Mouse (Mus musculus) retina, postnatal 1 day (tissue): ENCODE measurements at regions not wholly inside any gene's neighbourhood (a gene's known extent, or its start where the extent isn't known, plus 50 kb on each side); places are given as distances from the start of the nearest gene placed in this dataset.
"Not testable (repeated sequence)": the region's sequence is repeated elsewhere in the genome, so short reads cannot be mapped to it uniquely, and the experiment has no call there.

Experiments
- DNase-seq: peaks from one replicate; pipeline ENCODE4 v3.0.0-alpha.2; 2012

DNA sequence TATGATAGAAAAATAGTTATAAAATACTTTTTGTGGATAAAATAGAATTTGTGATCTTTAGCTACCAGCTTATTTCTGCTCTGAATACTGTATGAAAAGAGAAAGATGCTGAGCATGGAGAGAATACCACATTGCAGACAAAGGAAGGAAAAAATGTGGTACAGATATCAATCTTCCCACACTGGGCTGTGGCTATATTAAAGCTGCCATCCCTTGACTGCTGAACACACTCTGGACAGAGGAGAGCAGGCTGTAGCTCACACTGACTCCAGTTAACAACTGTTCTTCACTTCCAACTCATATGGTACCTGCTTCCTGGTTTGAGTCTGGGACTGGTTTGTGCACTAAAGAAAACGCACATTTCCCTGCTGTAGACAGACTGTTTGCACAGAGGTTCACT, 76.7 kb upstream of the Try4 start:
- no peak for DNase-seq

DNA sequence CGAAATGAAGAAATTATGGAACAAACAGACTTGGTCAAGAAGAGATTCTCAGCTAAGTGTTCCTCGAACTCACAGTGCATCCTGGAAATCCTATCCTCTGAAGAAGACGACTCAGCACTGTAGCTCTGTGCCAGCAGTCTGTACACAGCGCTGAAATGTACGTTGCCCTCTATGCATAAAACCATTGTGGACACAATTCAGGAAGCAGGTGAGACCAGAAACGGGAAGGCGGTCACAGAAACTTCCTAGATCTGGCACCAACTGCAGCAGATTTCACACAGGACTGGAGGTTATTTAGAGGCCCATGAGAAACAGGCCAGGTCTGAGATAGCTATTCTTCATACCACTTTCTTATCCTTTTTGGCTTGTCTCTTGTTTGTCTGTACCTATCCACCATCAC, 83.7 kb upstream of the Try4 start:
- DNase-seq, result no peak

DNA sequence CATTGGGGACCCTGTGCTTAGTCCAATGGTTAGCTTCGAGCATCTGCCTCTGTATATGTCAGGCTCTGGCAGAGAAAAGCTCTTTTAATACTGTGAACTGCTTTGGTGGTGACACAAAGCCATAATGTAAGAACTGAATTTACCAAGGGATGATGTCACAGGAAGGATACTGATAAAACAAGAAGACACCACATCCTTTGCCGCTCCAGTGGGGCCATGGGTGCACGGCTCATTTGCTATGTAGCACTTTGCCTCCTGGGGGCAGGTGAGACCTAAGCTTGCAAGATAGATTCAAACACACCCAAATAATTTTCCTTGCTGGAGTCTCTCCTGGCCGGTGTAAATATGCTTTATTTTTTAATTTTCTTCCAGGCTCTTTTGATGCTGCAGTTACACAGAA, 86.2 kb upstream of the Try4 start:
- DNase-seq, result no peak

DNA sequence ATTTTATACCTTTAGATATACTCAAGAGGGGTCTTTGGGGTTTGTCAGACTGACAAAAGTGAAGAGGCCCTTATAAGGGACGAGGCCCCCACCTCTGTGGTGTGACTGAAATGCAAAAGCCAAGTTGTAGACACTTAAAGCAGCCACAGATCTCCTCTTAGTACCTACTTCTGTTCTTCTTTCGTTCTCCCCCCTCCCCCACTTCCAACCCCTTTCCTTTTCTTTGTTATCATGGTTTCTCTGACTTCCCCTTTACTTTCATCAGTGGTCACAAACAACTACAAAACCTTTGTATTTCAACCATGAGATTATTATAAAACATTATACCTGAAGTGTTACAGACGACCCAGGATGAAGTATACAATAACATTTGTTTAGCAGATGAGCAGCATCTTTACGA, 96.2 kb upstream of the Try4 start:
- no peak for DNase-seq

DNA sequence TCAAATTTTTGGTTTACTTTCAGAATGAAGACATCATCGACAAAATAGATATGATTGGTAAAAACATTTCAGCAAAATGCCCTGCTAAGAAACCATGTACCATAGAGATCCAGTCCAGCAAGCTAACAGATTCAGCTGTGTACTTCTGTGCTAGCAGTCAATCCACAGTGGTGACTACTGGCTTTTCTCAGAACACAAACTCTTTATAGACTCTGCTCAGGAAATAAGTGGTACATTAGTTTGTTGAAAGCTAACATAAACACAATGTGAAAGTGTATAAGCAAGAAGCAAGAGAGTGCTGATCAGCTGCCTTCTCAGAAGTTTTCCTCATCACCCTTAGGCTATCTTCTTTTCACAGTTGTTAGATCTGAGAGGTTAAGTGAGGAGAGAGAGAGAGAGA, 99.2 kb upstream of the Try4 start:
- DNase-seq, result no peak

- no peak for DNase-seq
Measured at GRCm38 (mm10) chr6:41202302-41202701, 99.8 kb upstream of the Try4 start.

- DNase-seq, result peak; percentile 13
Measured at GRCm38 (mm10) chr6:41194464-41194863, 107.6 kb upstream of the Try4 start.

GRCm38 (mm10) chr6:41191734-41192326, 110.2 kb upstream of the Try4 start:
- no peak for DNase-seq

- no peak for DNase-seq
Measured at GRCm38 (mm10) chr6:41188910-41189309, 113.2 kb upstream of the Try4 start.

GRCm38 (mm10) chr6:41187966-41188365, 114.1 kb upstream of the Try4 start:
- DNase-seq, result no peak

- no peak for DNase-seq
Measured at GRCm38 (mm10) chr6:41178896-41179295, 123.2 kb upstream of the Try4 start.

- DNase-seq, result no peak
Measured at GRCm38 (mm10) chr6:41178019-41178418, 124.0 kb upstream of the Try4 start.

GRCm38 (mm10) chr6:41177152-41177551, 124.9 kb upstream of the Try4 start:
- no peak for DNase-seq

- DNase-seq, result no peak
Measured at GRCm38 (mm10) chr6:41176034-41176433, 126.0 kb upstream of the Try4 start.

- DNase-seq, result no peak
Measured at GRCm38 (mm10) chr6:41163491-41163890, 128.2 kb upstream of the 2210010C04Rik start.

GRCm38 (mm10) chr6:41161693-41162092, 126.4 kb upstream of the 2210010C04Rik start:
- DNase-seq, result no peak

DNA sequence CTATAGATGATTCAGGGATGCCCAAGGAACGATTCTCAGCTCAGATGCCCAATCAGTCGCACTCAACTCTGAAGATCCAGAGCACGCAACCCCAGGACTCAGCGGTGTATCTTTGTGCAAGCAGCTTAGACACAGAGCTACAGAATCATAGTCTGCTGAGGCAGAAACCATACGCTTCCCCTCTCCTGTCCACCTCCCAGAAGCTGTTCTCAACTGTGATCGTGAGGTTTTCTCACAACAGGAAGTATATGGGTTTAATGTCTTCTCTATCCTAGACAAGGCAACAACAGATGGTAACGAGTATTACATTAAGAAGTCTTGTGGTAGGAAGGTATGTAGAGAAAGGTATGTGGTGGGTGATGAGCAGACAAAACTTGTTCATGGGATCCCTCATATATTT, 116.8 kb upstream of the 2210010C04Rik start:
- no peak for DNase-seq

- DNase-seq, result no peak
Measured at GRCm38 (mm10) chr6:41151542-41151941, 116.2 kb upstream of the 2210010C04Rik start.

DNA sequence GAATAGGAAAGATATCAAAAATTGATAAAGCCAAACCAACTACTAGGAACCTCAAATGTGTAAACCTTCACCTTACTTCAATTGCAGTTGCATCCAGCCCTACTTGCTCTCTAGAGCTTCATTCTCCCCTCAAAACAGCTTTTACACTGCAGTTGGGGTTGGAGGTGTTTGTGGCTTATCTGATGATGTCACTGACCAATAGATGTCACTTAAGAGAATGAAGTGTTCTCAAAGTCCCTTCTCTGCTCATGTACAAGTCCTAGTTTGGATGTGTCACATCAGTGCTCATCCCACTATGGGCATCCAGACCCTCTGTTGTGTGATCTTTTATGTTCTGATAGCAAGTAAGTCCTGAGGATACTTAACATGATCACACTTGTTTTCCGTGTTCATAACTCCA, 105.6 kb upstream of the 2210010C04Rik start:
- no peak for DNase-seq

DNA sequence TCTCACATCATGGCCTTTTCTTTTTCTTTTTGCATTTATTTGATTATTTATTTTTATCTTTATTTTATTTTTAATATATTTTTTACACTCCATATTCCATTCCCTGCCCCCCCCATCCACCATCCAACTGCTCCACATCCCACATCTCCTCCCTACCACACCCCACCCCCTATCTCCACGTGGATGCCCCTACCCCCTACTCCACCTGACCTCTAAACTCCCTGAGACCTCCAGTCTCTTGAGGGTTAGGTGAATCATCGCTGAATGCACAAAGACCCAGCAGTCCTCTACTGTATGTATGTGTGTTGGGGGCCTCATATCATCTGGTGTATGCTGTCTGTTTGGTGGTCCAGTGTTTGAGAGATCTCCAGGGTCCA, 102.1 kb upstream of the 2210010C04Rik start:
- DNase-seq, result not testable (repeated sequence)

- DNase-seq, result peak; percentile 77
Measured at GRCm38 (mm10) chr6:41136717-41137400, 101.5 kb upstream of the 2210010C04Rik start.

DNA sequence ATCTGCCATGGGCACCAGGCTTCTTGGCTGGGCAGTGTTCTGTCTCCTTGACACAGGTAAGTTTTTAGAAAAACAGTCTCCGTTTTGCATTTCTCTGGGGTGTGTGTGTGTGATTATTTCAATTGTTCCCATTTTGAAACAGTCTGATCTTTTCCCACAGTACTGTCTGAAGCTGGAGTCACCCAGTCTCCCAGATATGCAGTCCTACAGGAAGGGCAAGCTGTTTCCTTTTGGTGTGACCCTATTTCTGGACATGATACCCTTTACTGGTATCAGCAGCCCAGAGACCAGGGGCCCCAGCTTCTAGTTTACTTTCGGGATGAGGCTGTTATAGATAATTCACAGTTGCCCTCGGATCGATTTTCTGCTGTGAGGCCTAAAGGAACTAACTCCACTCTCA, 99.9 kb upstream of the 2210010C04Rik start:
- no peak for DNase-seq

GRCm38 (mm10) chr6:41129906-41130305, 94.6 kb upstream of the 2210010C04Rik start:
- no peak for DNase-seq

DNA sequence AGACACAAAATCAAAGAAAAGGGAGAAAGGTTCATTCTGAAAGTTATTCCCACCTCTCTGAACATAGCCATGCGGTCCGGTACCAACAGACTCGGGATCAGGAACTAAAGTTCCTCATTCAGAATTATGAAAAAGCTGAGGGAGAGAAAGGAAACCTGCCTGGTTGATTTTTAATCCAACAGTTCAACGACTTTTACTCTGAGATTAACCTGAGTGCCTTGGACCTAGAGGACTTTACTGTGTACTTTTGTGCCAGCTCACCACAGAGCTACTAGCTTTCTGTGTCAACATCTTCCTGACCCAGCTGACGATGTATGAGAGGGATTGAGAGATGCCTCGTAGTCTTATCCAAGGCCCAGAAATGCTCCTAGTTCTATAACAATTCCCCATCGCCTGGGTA, 92.5 kb upstream of the 2210010C04Rik start:
- DNase-seq, result no peak

- DNase-seq, result no peak
Measured at GRCm38 (mm10) chr6:41126855-41127254, 91.5 kb upstream of the 2210010C04Rik start.
